9 mouse cellular contexts compared by ENCODE assay signal in the genomic region with DNA sequence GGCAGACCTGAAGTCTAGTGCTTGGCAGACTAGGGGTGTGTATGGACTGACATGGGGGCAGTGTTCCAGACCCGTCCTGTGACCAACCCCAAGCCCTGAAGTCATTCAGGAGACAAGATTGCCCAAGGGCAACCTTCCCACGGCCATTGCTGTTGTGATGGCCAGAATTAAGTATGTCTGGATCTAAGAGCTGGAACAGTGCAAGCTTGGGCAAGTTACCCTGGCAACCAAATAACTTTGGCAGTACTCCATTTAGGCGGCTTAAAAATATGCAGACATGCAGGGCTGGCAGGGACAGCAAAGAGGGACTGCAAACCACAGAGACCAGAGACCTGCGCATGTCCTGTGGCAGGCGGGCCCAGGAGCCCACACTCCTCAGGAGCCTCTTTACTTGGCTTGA. TPM values are rescaled to one million over a fixed set of nuclear protein-coding genes. Genes with fewer than 3 reads are reported as not detected.
DNase-seq lines count a peak whose midpoint lies in the region; ATAC-seq and TF ChIP-seq lines count a peak whose summit lies in the region.
"Had no signal": no experiment of that assay in that cellular context is flagged by ENCODE, and none has a peak within 500 bp of the region (broad histone marks: within the 10 kb centered on the region; RNA-seq: fewer than 3 reads in every experiment).

No protein-coding gene starts in this region.

- TF ChIP-seq CTCF in midbrain, postnatal 0 days (IDR thresholded peaks at IDR 0.05), result no peak

- H3K36me3 ChIP-seq in forebrain, embryonic 11.5 days (ENCODE audit: control insufficient read depth, insufficient read depth, low read length), result no peaks in the 10 kb centered on the region
- no peaks in the 10 kb centered on the region for H3K36me3 ChIP-seq in midbrain, postnatal 0 days (ENCODE audit: insufficient read depth, low read length)
- H3K36me3 ChIP-seq: stomach, embryonic 15.5 days had no signal

- H3K4me3 ChIP-seq in forebrain, embryonic 11.5 days (ENCODE audit: low read depth, low read length), result no peak overlapping the region
- H3K4me3 ChIP-seq in midbrain, postnatal 0 days (ENCODE audit: low read depth, low read length), result no peak overlapping the region
- H3K4me3 ChIP-seq: stomach, embryonic 15.5 days had no signal

- H3K9ac ChIP-seq in forebrain, embryonic 11.5 days (ENCODE audit: low read length), result no peak overlapping the region
- H3K9ac ChIP-seq in midbrain, postnatal 0 days (replicated peaks; ENCODE audit: low read length, poor library complexity, severe bottlenecking), result no peak overlapping the region
- H3K9ac ChIP-seq: stomach, embryonic 15.5 days had no signal

- H3K27ac ChIP-seq in forebrain, embryonic 11.5 days (ENCODE audit: low read depth, low read length), result peak overlapping the region; percentile 66
- H3K27ac ChIP-seq in midbrain, postnatal 0 days (ENCODE audit: low read depth, low read length), result peak overlapping the region; percentile 43; the same call in 1 of the 2 replicates
- H3K27ac ChIP-seq: stomach, embryonic 15.5 days had no signal

- H3K4me2 ChIP-seq in forebrain, embryonic 11.5 days (ENCODE audit: low read depth, low read length, severe bottlenecking), result 0 out of 2 replicates have a peak overlapping the region, but pooled peaks have one; percentile 5
- H3K4me2 ChIP-seq in midbrain, postnatal 0 days (ENCODE audit: low read depth, low read length, poor library complexity, severe bottlenecking), result peak overlapping the region; percentile 6; the same call in 1 of the 2 replicates
- H3K4me2 ChIP-seq: stomach, embryonic 15.5 days had no signal

- H3K27me3 ChIP-seq in forebrain, embryonic 11.5 days (ENCODE audit: control insufficient read depth, insufficient read depth, low read length), result no peaks in the 10 kb centered on the region
- H3K27me3 ChIP-seq in midbrain, postnatal 0 days (ENCODE audit: insufficient read depth, low read length), result no peaks in the 10 kb centered on the region
- H3K27me3 ChIP-seq: stomach, embryonic 15.5 days had no signal

- 43% methylated on average over 5 of the region's 5 CpGs for WGBS in forebrain, embryonic 11.5 days
- WGBS in midbrain, postnatal 0 days, result 34% methylated on average over 5 of the region's 5 CpGs

- ATAC-seq in forebrain, embryonic 11.5 days (replicated peaks; ENCODE audit: low FRiP score), result peak; percentile 20; the same call in 1 of the 2 replicates
- peak; percentile 43 to 49 for ATAC-seq in hematopoietic stem cell, adult 5-6 weeks (replicated peaks in 1 of 2; ENCODE audit: insufficient read depth in 1 of 2, low FRiP score in 2 of 2, low TSS enrichment in 1 of 2, low read depth in 1 of 2, poor library complexity in 2 of 2, severe bottlenecking in 2 of 2)
- ATAC-seq in midbrain, postnatal 0 days (ENCODE audit: low FRiP score), result peak; percentile 33

- peaks cover 56% of the 10 kb centered on the region for H3K4me1 ChIP-seq in forebrain, embryonic 11.5 days (replicated peaks; ENCODE audit: control insufficient read depth, insufficient read depth, low read length)
- H3K4me1 ChIP-seq in midbrain, postnatal 0 days (ENCODE audit: insufficient read depth, low read length), result peaks cover 32% of the 10 kb centered on the region

- DNase-seq in 3T3-L1 (ENCODE audit: low read depth, low spot score), result peak; percentile 74
- peak; percentile 79 for DNase-seq in adrenal gland, postnatal 10 days
- DNase-seq in forebrain, embryonic 11.5 days (ENCODE audit: low spot score), result no peak
- peak; percentile 57 for DNase-seq in left cerebral cortex, adult 11 months (ENCODE audit: low spot score)
- DNase-seq in midbrain, postnatal 0 days (ENCODE audit: low spot score), result peak; percentile 89
- DNase-seq in urinary bladder, postnatal 4 days (ENCODE audit: low spot score in 2 of 2), result no peak
- no peak for DNase-seq in thymus, postnatal 0 days (ENCODE audit: low spot score)

- H3K9me3 ChIP-seq in forebrain, embryonic 11.5 days (ENCODE audit: control insufficient read depth, low read length), result no peaks in the 10 kb centered on the region
- no peaks in the 10 kb centered on the region for H3K9me3 ChIP-seq in midbrain, postnatal 0 days (ENCODE audit: low read length)
- H3K9me3 ChIP-seq: stomach, embryonic 15.5 days had no signal

RNA-seq across cellular contexts. Expression of a gene that starts 35.8 kb away (rescaled TPM):
- total RNA-seq in adrenal gland, postnatal 10 days (2021), result 10 to 100 TPM; 19.8 to 22.1 TPM
- polyA plus RNA-seq in forebrain, embryonic 11.5 days (2014; fragmentation: Nextera tagmentation; extraction: Ambion mirVana), result 18.0 and 18.8 TPM in 2 replicates
- total RNA-seq in hematopoietic stem cell, adult 5-6 weeks (2017), result 1.4 and 4.4 TPM in 2 replicates
- 69.1 and 89.6 TPM in 2 replicates for total RNA-seq in midbrain, postnatal 0 days (2014; rRNA removed)
- polyA plus RNA-seq in midbrain, postnatal 0 days (2015; fragmentation: Nextera tagmentation; extraction: Ambion mirVana), result 16.6 and 19.9 TPM in 2 replicates
- polyA plus RNA-seq in thymus, postnatal 0 days (2015; fragmentation: Nextera tagmentation; extraction: Ambion mirVana), result 11.3 and 13.6 TPM in 2 replicates

Comparison
In these comparisons a context has a peak if more than half of its experiments do, and no peak if none do; other contexts are left out.
1. DNase-seq: peak in 3T3-L1 (single experiment), adrenal gland, postnatal 10 days (single experiment), left cerebral cortex, adult 11 months (single experiment) and midbrain, postnatal 0 days (single experiment); none in forebrain, embryonic 11.5 days (single experiment), urinary bladder, postnatal 4 days (0 of 2) and thymus, postnatal 0 days (single experiment).
2. Peak in every context shown above with its lines, with median percentiles within 50 percentile points of each other: ATAC-seq.